Mouse (Mus musculus) thymus, postnatal 25 days (tissue): ENCODE measurements around the gene Htr5b.

Experiments
- DNase-seq: peaks from one replicate; pipeline ENCODE4 v3.0.0; 2022

Htr5b gene

DNA sequence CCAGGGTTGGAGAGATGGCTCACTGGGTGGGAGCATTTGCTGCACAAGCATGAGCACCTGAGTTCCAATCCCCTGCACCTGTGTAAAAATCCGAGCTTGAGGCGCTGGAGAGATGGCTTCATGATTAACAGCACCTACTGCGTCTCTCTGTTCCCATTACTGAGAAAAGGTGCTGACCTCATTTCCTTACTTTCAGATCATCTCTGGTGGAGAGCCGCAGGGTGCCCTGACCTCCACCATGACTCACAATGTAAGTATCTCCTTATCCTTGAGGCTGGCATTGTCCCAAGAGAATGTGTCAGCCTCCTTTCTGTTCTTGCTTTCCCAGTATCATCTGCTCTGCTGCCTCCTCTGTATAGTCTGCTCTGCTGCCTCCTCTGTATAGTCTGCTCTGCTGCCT, 45.2 kb downstream of the Htr5b start:
- no peak for DNase-seq

DNA sequence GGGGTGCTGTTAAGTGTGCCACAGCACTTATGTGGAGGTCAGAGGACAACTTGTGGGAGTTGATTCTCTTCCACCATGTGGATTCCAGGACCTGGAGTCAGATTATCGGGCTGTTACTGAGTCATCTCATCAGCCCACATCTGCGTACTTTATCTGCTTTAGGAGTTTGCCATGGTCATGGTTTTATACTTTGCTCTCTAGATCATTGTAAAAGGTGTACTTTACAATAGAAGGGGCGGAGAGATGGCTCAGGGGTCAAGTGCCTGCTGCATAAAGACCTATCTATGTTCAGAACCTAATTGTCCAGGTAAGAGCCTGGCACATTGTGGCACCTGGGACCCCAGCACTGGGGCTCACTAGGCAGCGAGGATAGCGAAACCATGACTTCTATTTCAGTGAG, 48.9 kb downstream of the Htr5b start:
- no peak for DNase-seq

DNA sequence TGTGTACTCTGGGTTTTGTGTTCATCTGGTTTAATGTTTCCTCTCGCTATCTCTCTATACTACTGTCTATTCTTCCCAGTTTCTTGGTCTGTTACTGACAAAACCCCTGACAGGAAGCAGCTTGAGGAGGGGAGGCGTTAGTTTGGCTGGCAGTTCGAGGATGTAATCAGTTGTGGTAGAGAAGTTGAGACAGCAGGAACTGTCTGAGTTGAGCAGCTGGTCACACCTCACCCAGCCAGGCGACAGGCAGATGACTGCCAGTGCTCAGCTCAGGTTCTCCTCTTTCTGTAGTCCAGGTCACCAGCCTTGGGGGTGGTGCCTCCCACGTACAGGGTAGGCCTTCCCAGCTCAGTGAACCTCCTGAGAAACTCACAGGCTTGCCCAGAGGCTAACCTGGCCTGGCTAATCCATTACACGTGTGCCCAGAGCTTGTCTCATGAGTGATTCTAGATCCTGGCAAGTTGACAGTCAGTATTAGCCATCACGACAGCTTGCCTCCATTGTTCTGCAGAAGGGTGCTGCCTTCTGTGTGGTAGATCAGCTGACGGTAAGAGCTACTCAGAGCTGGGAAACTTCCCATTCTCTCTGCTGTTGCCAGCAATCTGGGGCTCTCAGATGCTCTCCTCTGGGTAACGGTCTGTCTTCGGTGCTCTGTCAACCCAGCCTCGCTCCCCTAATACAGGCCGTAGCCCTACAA, 49.8 kb downstream of the Htr5b start:
- DNase-seq: peak; percentile 70

DNA sequence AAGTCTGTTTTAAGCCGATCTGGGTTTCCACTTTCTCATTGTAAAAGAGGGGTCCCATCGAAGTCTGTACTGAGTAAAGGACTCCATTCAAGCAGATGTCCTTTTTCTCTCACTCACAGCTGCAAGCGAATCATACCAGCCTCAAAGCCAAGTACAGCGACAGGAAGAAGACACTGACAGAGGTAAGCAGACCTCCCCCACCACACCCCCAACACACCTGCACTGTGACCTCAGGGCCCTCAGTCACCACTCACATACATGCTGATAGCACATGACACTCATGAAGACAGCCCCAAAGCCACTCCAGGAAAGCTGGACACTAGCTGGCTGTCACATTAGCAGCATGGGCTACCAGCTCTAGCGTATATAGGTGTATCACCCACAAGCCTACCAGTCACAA, 50.5 kb downstream of the Htr5b start:
- peak; percentile 80 for DNase-seq

DNA sequence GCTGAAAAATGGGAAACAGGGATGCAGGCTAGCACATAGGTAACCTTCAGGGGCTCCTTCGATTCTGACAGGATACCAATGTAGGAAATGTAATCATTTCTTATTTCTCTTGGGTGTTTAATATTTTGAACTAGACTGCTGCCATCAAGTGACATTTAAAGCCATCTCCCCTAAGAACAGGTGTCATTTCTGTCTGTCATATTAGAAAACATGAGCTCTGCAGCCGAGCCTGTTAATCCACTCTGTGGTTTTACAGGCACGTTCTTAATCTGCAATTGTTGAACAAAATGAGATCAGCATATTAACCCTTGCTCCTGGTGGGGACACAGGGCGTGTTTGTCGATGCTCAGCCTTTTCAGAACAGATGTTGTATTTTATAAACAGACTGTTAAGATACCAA, 56.8 kb downstream of the Htr5b start:
- no peak for DNase-seq

DNA sequence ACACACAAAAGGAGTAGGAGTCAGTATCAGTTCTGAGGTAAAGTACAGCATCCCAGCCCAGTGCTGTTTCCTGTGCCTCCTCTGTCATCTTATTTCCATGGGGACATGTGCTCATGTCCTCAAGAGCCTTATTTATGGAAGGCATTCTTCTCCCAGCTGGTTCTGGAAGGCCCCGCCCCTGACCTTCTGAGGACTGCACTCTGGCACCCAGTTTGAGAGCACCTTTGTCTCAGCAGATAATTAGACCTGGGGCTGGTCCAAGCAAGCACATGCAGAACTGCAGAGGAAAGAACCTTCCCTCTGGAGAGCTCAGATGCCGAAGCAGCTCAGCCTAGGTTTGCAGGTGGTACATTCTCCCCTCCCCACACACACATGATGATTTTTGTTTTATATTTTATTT, 60.0 kb downstream of the Htr5b start:
- no peak for DNase-seq

DNA sequence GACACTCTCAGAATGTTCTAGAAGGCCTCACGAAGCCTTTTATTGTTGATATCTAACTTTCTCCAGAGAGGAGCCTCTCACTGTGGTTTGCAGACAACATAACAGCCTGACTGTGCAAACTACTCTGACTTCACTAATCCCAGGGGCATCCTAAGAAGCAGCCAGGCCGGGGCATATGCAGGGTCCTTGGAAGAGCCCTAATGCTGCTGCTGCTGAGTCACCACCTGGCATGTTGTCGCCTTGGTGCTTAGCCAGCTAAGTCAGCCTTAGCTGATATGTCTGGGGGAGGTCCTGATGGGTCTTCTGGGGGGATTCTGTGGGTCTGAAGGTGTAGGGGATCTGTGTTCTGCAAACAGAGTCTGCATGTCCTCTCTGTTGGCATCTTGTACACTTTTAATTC, 62.0 kb downstream of the Htr5b start:
- no peak for DNase-seq

GRCm38 (mm10) chr1:121463806-121464205, 64.5 kb downstream of the Htr5b start:
- DNase-seq: no peak

- no peak for DNase-seq
These were observed 65.6 kb downstream of the Htr5b start for GRCm38 (mm10) chr1:121462643-121463042.

DNA sequence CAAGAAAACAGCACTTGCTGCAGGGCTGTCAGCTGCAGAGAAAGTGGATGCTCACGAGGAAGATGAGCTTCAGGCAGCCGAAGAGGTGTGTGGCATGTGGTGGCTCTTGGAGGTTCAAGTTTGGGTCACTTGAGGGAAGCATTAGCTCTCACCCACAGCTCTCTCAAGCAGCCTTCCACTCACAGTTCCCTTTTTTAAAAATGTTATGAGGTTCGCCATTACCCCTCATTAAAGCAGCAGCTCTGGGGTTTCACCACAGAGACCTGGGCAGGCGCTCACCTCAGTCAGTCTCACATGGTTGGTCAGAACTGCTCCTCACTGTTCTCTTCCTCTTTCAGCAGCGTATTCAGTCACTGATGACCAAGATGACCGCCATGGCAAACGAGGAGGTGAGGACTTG, 66.4 kb downstream of the Htr5b start:
- no peak for DNase-seq

- DNase-seq: peak; percentile 13
These were observed 68.2 kb downstream of the Htr5b start for GRCm38 (mm10) chr1:121460077-121460476.
